Mouse (Mus musculus): ENCODE measurements around the gene Pkig. TPM values are rescaled to one million over a fixed set of nuclear protein-coding genes. Genes with fewer than 3 reads are reported as not detected.

Pkig gene
- 40.4 and 41.0 TPM in 2 replicates for polyA plus RNA-seq (2012; rRNA removed)

GRCm38 (mm10) chr2:163657975-163658886 lies at the start of gene Pkig:
Gene Pkig (plus strand): TSS chr2:163658386.

GRCm38 (mm10) chr2:163644575-163645385 lies 13.4 kb upstream of the Pkig start, which contains the start of gene Serinc3:
Gene Serinc3 (minus strand): TSS chr2:163645131.

GRCm38 (mm10) chr2:163749647-163750611 lies 91.7 kb downstream of the Pkig start, which contains the start of gene Ada:
Gene Ada (minus strand): TSS chr2:163750239.

Other genes with a start within 250 kb of the Pkig start
- 20.6 and 21.3 TPM in 2 replicates for gene Oser1, start 233.7 kb upstream of the Pkig start, polyA plus RNA-seq (2012; rRNA removed)
- gene Gdap1l1, start 219.9 kb upstream of the Pkig start, polyA plus RNA-seq (2012; rRNA removed) = 0.02 TPM in 1 of 2 replicates, not detected in the other
- gene Fitm2, start 185.8 kb upstream of the Pkig start, polyA plus RNA-seq (2012; rRNA removed) = 5.6 and 5.7 TPM in 2 replicates
- not detected in 2 replicates for gene R3hdml, start 166.1 kb upstream of the Pkig start, polyA plus RNA-seq (2012; rRNA removed)
- 68.1 and 73.7 TPM in 2 replicates for gene Hnf4a, start 151.6 kb upstream of the Pkig start, polyA plus RNA-seq (2012; rRNA removed)
- gene Ttpal, start 56.1 kb upstream of the Pkig start, polyA plus RNA-seq (2012; rRNA removed) = 5.3 and 5.7 TPM in 2 replicates
- 205 and 224 TPM in 2 replicates for gene Serinc3, start 13.3 kb upstream of the Pkig start, polyA plus RNA-seq (2012; rRNA removed)
- 2.7 TPM in 2 replicates for gene Ada, start 91.9 kb downstream of the Pkig start, polyA plus RNA-seq (2012; rRNA removed)
- 0.03 and 0.07 TPM in 2 replicates for gene Ccn5, start 162.5 kb downstream of the Pkig start, polyA plus RNA-seq (2012; rRNA removed)
- not detected in 2 replicates for gene Kcnk15, start 195.3 kb downstream of the Pkig start, polyA plus RNA-seq (2012; rRNA removed)